Mouse (Mus musculus): ENCODE measurements around the gene Mnd1.

GRCm38 (mm10) chr3:84061523-84062453, 93.8 kb downstream of the Mnd1 start:
- TF ChIP-seq CTCF (IDR thresholded peaks at IDR 0.05) (no peak), POLR2A (IDR thresholded peaks at IDR 0.05; ENCODE audit: insufficient read depth, low read depth, low read length) (no peak), EP300 (IDR thresholded peaks at IDR 0.05; ENCODE audit: insufficient read depth, low read depth, low read length) (no peak)

All from heart, adult 2 months (tissue).